In genomic region chr2:167542361-167542760, GRCm38 (mm10) we compare ENCODE assay signal across 14 mouse cellular contexts. TPM values are rescaled to one million over a fixed set of nuclear protein-coding genes. Genes with fewer than 3 reads are reported as not detected.
DNase-seq lines count a peak whose midpoint lies in the region; ATAC-seq and TF ChIP-seq lines count a peak whose summit lies in the region.
"Had no signal": no experiment of that assay in that cellular context is flagged by ENCODE, and none has a peak within 500 bp of the region (broad histone marks: within the 10 kb centered on the region; RNA-seq: fewer than 3 reads in every experiment).

No protein-coding gene starts in this region.

- no peak overlapping the region for H3K9ac ChIP-seq in heart, embryonic 11.5 days (ENCODE audit: low read depth, low read length)
- H3K9ac ChIP-seq in kidney, postnatal 0 days (ENCODE audit: low read depth, low read length): no peak overlapping the region
- H3K9ac ChIP-seq in embryonic facial prominence, embryonic 11.5 days (replicated peaks; ENCODE audit: low read length): no peak overlapping the region; the same call in 1 of the 2 replicates
- no peak overlapping the region for H3K9ac ChIP-seq in intestine, embryonic 15.5 days

- no peaks in the 10 kb centered on the region for H3K9me3 ChIP-seq in heart, embryonic 11.5 days (replicated peaks; ENCODE audit: control insufficient read depth, low read length)
- H3K9me3 ChIP-seq in kidney, postnatal 0 days (replicated peaks; ENCODE audit: low read length): no peaks in the 10 kb centered on the region
- H3K9me3 ChIP-seq in embryonic facial prominence, embryonic 11.5 days (replicated peaks; ENCODE audit: control insufficient read depth, low read length): no peaks in the 10 kb centered on the region
- H3K9me3 ChIP-seq in intestine, embryonic 15.5 days: no peaks in the 10 kb centered on the region

- H3K27me3 ChIP-seq in heart, embryonic 11.5 days (ENCODE audit: control insufficient read depth, insufficient read depth, low read length): peaks cover 8% of the 10 kb centered on the region
- no peaks in the 10 kb centered on the region for H3K27me3 ChIP-seq in kidney, postnatal 0 days (ENCODE audit: insufficient read depth, low read length)
- H3K27me3 ChIP-seq in embryonic facial prominence, embryonic 11.5 days (ENCODE audit: control insufficient read depth, insufficient read depth, low read length): no peaks in the 10 kb centered on the region
- no peaks in the 10 kb centered on the region; the same call in 1 of the 2 replicates for H3K27me3 ChIP-seq in intestine, embryonic 15.5 days (replicated peaks)

- no peaks in the 10 kb centered on the region for H3K36me3 ChIP-seq in heart, embryonic 11.5 days (ENCODE audit: control insufficient read depth, insufficient read depth, low read length)
- H3K36me3 ChIP-seq in kidney, postnatal 0 days (ENCODE audit: insufficient read depth, low read length): no peaks in the 10 kb centered on the region
- H3K36me3 ChIP-seq in embryonic facial prominence, embryonic 11.5 days (replicated peaks; ENCODE audit: control insufficient read depth, insufficient read depth, low read depth, low read length): no peaks in the 10 kb centered on the region; the same call in 1 of the 2 replicates
- no peaks in the 10 kb centered on the region for H3K36me3 ChIP-seq in intestine, embryonic 15.5 days

- intact Hi-C loops in heart, postnatal 36 days (cut with DNase I): no loop called here

- H3K4me1 ChIP-seq in heart, embryonic 11.5 days (ENCODE audit: control insufficient read depth, insufficient read depth, low read length): peaks cover 55% of the 10 kb centered on the region
- peaks cover 22% of the 10 kb centered on the region for H3K4me1 ChIP-seq in kidney, postnatal 0 days (replicated peaks; ENCODE audit: insufficient read depth, low read length)
- H3K4me1 ChIP-seq in embryonic facial prominence, embryonic 11.5 days (ENCODE audit: control insufficient read depth, insufficient read depth, low read length): peaks cover 31% of the 10 kb centered on the region
- H3K4me1 ChIP-seq in intestine, embryonic 15.5 days (replicated peaks): peaks cover 64% of the 10 kb centered on the region

- no peak for TF ChIP-seq CTCF in kidney, postnatal 0 days (IDR thresholded peaks at IDR 0.05; ENCODE audit: low read depth)

- no peak for ATAC-seq in heart, embryonic 11.5 days (replicated peaks; ENCODE audit: insufficient number of reproducible peaks, low FRiP score, low TSS enrichment)
- ATAC-seq in kidney, postnatal 0 days (replicated peaks; ENCODE audit: low FRiP score, low read depth): no peak
- no peak for ATAC-seq in embryonic facial prominence, embryonic 11.5 days (replicated peaks; ENCODE audit: insufficient number of reproducible peaks, low FRiP score, low TSS enrichment, low read depth)
- ATAC-seq in intestine, embryonic 15.5 days: no peak
- ATAC-seq: forebrain, embryonic 16.5 days; inflammation-experienced regulatory T-cells, adult 6 months had no signal

- H3K27ac ChIP-seq in heart, embryonic 11.5 days (ENCODE audit: low read depth, low read length): peak overlapping the region; percentile 93
- peak overlapping the region; percentile 65; the same call in 1 of the 2 replicates for H3K27ac ChIP-seq in kidney, postnatal 0 days
- peak overlapping the region; percentile 94 for H3K27ac ChIP-seq in embryonic facial prominence, embryonic 11.5 days (replicated peaks; ENCODE audit: low read depth, low read length)
- H3K27ac ChIP-seq in intestine, embryonic 15.5 days: peak overlapping the region; percentile 97; the same call in 1 of the 2 replicates

- no peak overlapping the region for H3K4me2 ChIP-seq in heart, embryonic 11.5 days
- 0 out of 2 replicates have a peak overlapping the region, but pooled peaks have one; percentile 60 for H3K4me2 ChIP-seq in kidney, postnatal 0 days (ENCODE audit: low read length)
- peak overlapping the region; percentile 92 for H3K4me2 ChIP-seq in embryonic facial prominence, embryonic 11.5 days (ENCODE audit: low read depth, low read length)
- peak overlapping the region; percentile 97; the same call in 1 of the 2 replicates for H3K4me2 ChIP-seq in intestine, embryonic 15.5 days (replicated peaks)

- no peak for DNase-seq in heart, postnatal 36 days
- no peak for DNase-seq in kidney, postnatal 0 days (ENCODE audit: low spot score)
- no peak for DNase-seq in kidney, adult 9 months
- DNase-seq in embryonic facial prominence, embryonic 11.5 days (ENCODE audit: low spot score): no peak
- no peak for DNase-seq in layer of hippocampus, adult 9-10 months (ENCODE audit: low spot score)
- no peak for DNase-seq in right cerebral cortex, postnatal 25 days
- DNase-seq: cerebellum, adult 2 months; gastrocnemius, postnatal 14 days; layer of hippocampus, postnatal 36 days; thymus, postnatal 4 days had no signal

- H3K4me3 ChIP-seq in heart, embryonic 11.5 days (ENCODE audit: low read depth, low read length): no peak overlapping the region
- H3K4me3 ChIP-seq in kidney, postnatal 0 days (replicated peaks; ENCODE audit: low read depth, low read length): no peak overlapping the region
- H3K4me3 ChIP-seq in embryonic facial prominence, embryonic 11.5 days (ENCODE audit: low read depth, low read length): peak overlapping the region; percentile 81; the same call in 1 of the 2 replicates
- H3K4me3 ChIP-seq in intestine, embryonic 15.5 days (replicated peaks): no peak overlapping the region

- WGBS in heart, embryonic 11.5 days (ENCODE audit: insufficient replicate concordance): 67% methylated on average over 4 of the region's 4 CpGs
- 56% methylated on average over 4 of the region's 4 CpGs for WGBS in kidney, postnatal 0 days
- 47% methylated on average over 4 of the region's 4 CpGs for WGBS in embryonic facial prominence, embryonic 11.5 days
- WGBS in intestine, embryonic 15.5 days: 66% methylated on average over 4 of the region's 4 CpGs

RNA-seq across cellular contexts. Expression of gene Snai1, which starts 4.4 kb away (rescaled TPM):
- polyA plus RNA-seq in heart, embryonic 11.5 days (2014; fragmentation: Nextera tagmentation; extraction: Ambion mirVana): 21.1 and 23.1 TPM in 2 replicates
- total RNA-seq in heart, postnatal 36 days (2021): 1 to 10 TPM; 1.5 to 2.0 TPM
- polyA plus RNA-seq in kidney, postnatal 0 days (2015; fragmentation: Nextera tagmentation; extraction: Ambion mirVana): 33.9 and 36.1 TPM in 2 replicates
- 66.8 and 76.2 TPM in 2 replicates for polyA plus RNA-seq in embryonic facial prominence, embryonic 11.5 days (2014; fragmentation: Nextera tagmentation; extraction: Ambion mirVana)
- polyA plus RNA-seq in intestine, embryonic 15.5 days (2015; fragmentation: Nextera tagmentation; extraction: Ambion mirVana): 14.3 and 16.1 TPM in 2 replicates
- polyA plus RNA-seq: inflammation-experienced regulatory T-cells, adult 6 months had no signal

RNA-seq across cellular contexts. Expression of gene Spata2, which starts 49.7 kb away (rescaled TPM):
- 12.3 and 13.8 TPM in 2 replicates for polyA plus RNA-seq in heart, embryonic 11.5 days (2014; fragmentation: Nextera tagmentation; extraction: Ambion mirVana)
- 10 to 100 TPM; 13.6 to 14.6 TPM for total RNA-seq in heart, postnatal 36 days (2021)
- 14.3 and 15.5 TPM in 2 replicates for polyA plus RNA-seq in kidney, postnatal 0 days (2015; fragmentation: Nextera tagmentation; extraction: Ambion mirVana)
- 12.1 and 13.1 TPM in 2 replicates for polyA plus RNA-seq in embryonic facial prominence, embryonic 11.5 days (2014; fragmentation: Nextera tagmentation; extraction: Ambion mirVana)
- 12.7 and 13.8 TPM in 2 replicates for polyA plus RNA-seq in intestine, embryonic 15.5 days (2015; fragmentation: Nextera tagmentation; extraction: Ambion mirVana)

RNA-seq across cellular contexts. Expression of gene Rnf114, which starts 49.9 kb away (rescaled TPM):
- 58.9 and 68.6 TPM in 2 replicates for polyA plus RNA-seq in heart, embryonic 11.5 days (2014; fragmentation: Nextera tagmentation; extraction: Ambion mirVana)
- total RNA-seq in heart, postnatal 36 days (2021): 10 to 100 TPM; 68.2 to 70.1 TPM
- 77.0 and 78.7 TPM in 2 replicates for polyA plus RNA-seq in kidney, postnatal 0 days (2015; fragmentation: Nextera tagmentation; extraction: Ambion mirVana)
- 113 and 119 TPM in 2 replicates for polyA plus RNA-seq in embryonic facial prominence, embryonic 11.5 days (2014; fragmentation: Nextera tagmentation; extraction: Ambion mirVana)
- 65.3 and 73.3 TPM in 2 replicates for polyA plus RNA-seq in intestine, embryonic 15.5 days (2015; fragmentation: Nextera tagmentation; extraction: Ambion mirVana)
